Mouse (Mus musculus): ENCODE results near the gene Kcnip1. TPM values are rescaled to one million over a fixed set of nuclear protein-coding genes. Genes with fewer than 3 reads are reported as not detected.

Gene Kcnip1
- polyA plus RNA-seq, 2 experiments, result 0.10 to 0.25 TPM

GRCm38 (mm10) chr11:33951684-33952625 is 41.0 kb downstream of the Kcnip1 start:
- Histone ChIP-seq H3K9me3 (ENCODE audit: control insufficient read depth, low read length) (no peaks in the 10 kb centered on the region), H3K36me3 (replicated peaks; ENCODE audit: control insufficient read depth, insufficient read depth, low read depth) (no peaks in the 10 kb centered on the region), H3K9ac (replicated peaks) (no peak overlapping the region), H3K27me3 (ENCODE audit: control insufficient read depth, insufficient read depth, low read length) (no peaks in the 10 kb centered on the region), H3K27ac (no peak overlapping the region), H3K4me3 (ENCODE audit: insufficient read depth in 1 of 2, low read depth in 2 of 2, low read length in 2 of 2) (no peak overlapping the region), H3K4me1 (replicated peaks; ENCODE audit: control insufficient read depth in 2 of 2, insufficient read depth in 2 of 2, low read length in 1 of 2) (no peaks in the 10 kb centered on the region), H3K4me2 (ENCODE audit: low read depth) (no peak overlapping the region)
- no peak for DNase-seq (ENCODE audit: low read depth in 3 of 3, low spot score in 3 of 3)
- TF ChIP-seq CTCF (IDR thresholded peaks at IDR 0.05; ENCODE audit: low read depth) (no peak), EP300 (IDR thresholded peaks at IDR 0.05; ENCODE audit: low read depth) (no peak)
- 51% methylated on average over 8 of the region's 8 CpGs for WGBS (ENCODE audit: insufficient replicate concordance)
- no peak for ATAC-seq (ENCODE audit: insufficient read depth)

- Histone ChIP-seq H3K9ac (replicated peaks) (no peak overlapping the region), H3K27me3 (ENCODE audit: control insufficient read depth, insufficient read depth, low read length) (no peaks in the 10 kb centered on the region), H3K4me3 (ENCODE audit: insufficient read depth in 1 of 2, low read depth in 2 of 2, low read length in 2 of 2) (no peak overlapping the region), H3K4me1 (replicated peaks; ENCODE audit: control insufficient read depth in 2 of 2, insufficient read depth in 2 of 2, low read length in 1 of 2) (no peaks in the 10 kb centered on the region), H3K9me3 (ENCODE audit: control insufficient read depth, low read length) (no peaks in the 10 kb centered on the region), H3K27ac (no peak overlapping the region), H3K4me2 (ENCODE audit: low read depth) (no peak overlapping the region), H3K36me3 (replicated peaks; ENCODE audit: control insufficient read depth, insufficient read depth, low read depth) (no peaks in the 10 kb centered on the region)
- TF ChIP-seq CTCF (IDR thresholded peaks at IDR 0.05; ENCODE audit: low read depth) (no peak), EP300 (IDR thresholded peaks at IDR 0.05; ENCODE audit: low read depth) (no peak)
- DNase-seq (ENCODE audit: low read depth in 3 of 3, low spot score in 3 of 3), result no peak
- ATAC-seq (ENCODE audit: insufficient read depth), result no peak
- 51% methylated on average over 5 of the region's 5 CpGs for WGBS (ENCODE audit: insufficient replicate concordance)
Observed at GRCm38 (mm10) chr11:33951155-33951554, 41.8 kb downstream of the Kcnip1 start.

- no peak overlapping the region for H3K4me2 ChIP-seq (ENCODE audit: low read depth)
- H3K27ac ChIP-seq, result no peak overlapping the region
- H3K36me3 ChIP-seq (replicated peaks; ENCODE audit: control insufficient read depth, insufficient read depth, low read depth), result no peaks in the 10 kb centered on the region
- H3K4me1 ChIP-seq (replicated peaks; ENCODE audit: control insufficient read depth in 2 of 2, insufficient read depth in 2 of 2, low read length in 1 of 2), result no peaks in the 10 kb centered on the region
- 26% methylated on average over 4 of the region's 4 CpGs for WGBS (ENCODE audit: insufficient replicate concordance)
- TF ChIP-seq EP300 (IDR thresholded peaks at IDR 0.05; ENCODE audit: low read depth) (no peak), CTCF (IDR thresholded peaks at IDR 0.05; ENCODE audit: low read depth) (no peak)
- H3K9ac ChIP-seq (replicated peaks), result no peak overlapping the region
- H3K27me3 ChIP-seq (ENCODE audit: control insufficient read depth, insufficient read depth, low read length), result no peaks in the 10 kb centered on the region
- DNase-seq (ENCODE audit: low read depth in 3 of 3, low spot score in 3 of 3) (no peak), ATAC-seq (ENCODE audit: insufficient read depth) (no peak)
- no peaks in the 10 kb centered on the region for H3K9me3 ChIP-seq (ENCODE audit: control insufficient read depth, low read length)
- H3K4me3 ChIP-seq (ENCODE audit: insufficient read depth in 1 of 2, low read depth in 2 of 2, low read length in 2 of 2), result no peak overlapping the region
Observed at GRCm38 (mm10) chr11:33946501-33946900, 46.5 kb downstream of the Kcnip1 start.

- TF ChIP-seq CTCF (IDR thresholded peaks at IDR 0.05; ENCODE audit: low read depth) (no peak), EP300 (IDR thresholded peaks at IDR 0.05; ENCODE audit: low read depth) (no peak)
- Histone ChIP-seq H3K4me1 (replicated peaks; ENCODE audit: control insufficient read depth in 2 of 2, insufficient read depth in 2 of 2, low read length in 1 of 2) (0 out of 4 replicates have a peak, but pooled peaks cover 0 to 2% of the 10 kb centered on the region in 2 experiments), H3K4me2 (ENCODE audit: low read depth) (no peak overlapping the region), H3K4me3 (ENCODE audit: insufficient read depth in 1 of 2, low read depth in 2 of 2, low read length in 2 of 2) (no peak overlapping the region), H3K36me3 (replicated peaks; ENCODE audit: control insufficient read depth, insufficient read depth, low read depth) (no peaks in the 10 kb centered on the region), H3K27ac (no peak overlapping the region), H3K27me3 (ENCODE audit: control insufficient read depth, insufficient read depth, low read length) (no peaks in the 10 kb centered on the region), H3K9ac (replicated peaks) (no peak overlapping the region), H3K9me3 (ENCODE audit: control insufficient read depth, low read length) (no peaks in the 10 kb centered on the region)
- 65% methylated on average over 9 of the region's 9 CpGs for WGBS (ENCODE audit: insufficient replicate concordance)
- ATAC-seq (ENCODE audit: insufficient read depth) (no peak), DNase-seq (ENCODE audit: low read depth in 3 of 3, low spot score in 3 of 3) (no peak)
Observed at GRCm38 (mm10) chr11:33944786-33945328, 48.1 kb downstream of the Kcnip1 start.

- no peak overlapping the region for H3K4me2 ChIP-seq (ENCODE audit: low read depth)
- TF ChIP-seq CTCF (IDR thresholded peaks at IDR 0.05; ENCODE audit: low read depth), result peak; percentile 51
- TF ChIP-seq EP300 (IDR thresholded peaks at IDR 0.05; ENCODE audit: low read depth), result no peak
- ATAC-seq (ENCODE audit: insufficient read depth), result no peak
- DNase-seq (ENCODE audit: low read depth in 3 of 3, low spot score in 3 of 3), result no peak
- no peak overlapping the region for H3K4me3 ChIP-seq (ENCODE audit: insufficient read depth in 1 of 2, low read depth in 2 of 2, low read length in 2 of 2)
- no peaks in the 10 kb centered on the region for H3K27me3 ChIP-seq (ENCODE audit: control insufficient read depth, insufficient read depth, low read length)
- H3K4me1 ChIP-seq (replicated peaks; ENCODE audit: control insufficient read depth in 2 of 2, insufficient read depth in 2 of 2, low read length in 1 of 2), result peaks cover 0 to 2% of the 10 kb centered on the region in 2 experiments; a peak in 1 of 4 replicates
- no peaks in the 10 kb centered on the region for H3K36me3 ChIP-seq (replicated peaks; ENCODE audit: control insufficient read depth, insufficient read depth, low read depth)
- H3K9ac ChIP-seq (replicated peaks), result no peak overlapping the region
- H3K9me3 ChIP-seq (ENCODE audit: control insufficient read depth, low read length), result no peaks in the 10 kb centered on the region
- no peak overlapping the region for H3K27ac ChIP-seq
- 47% methylated on average over 4 of the region's 4 CpGs for WGBS (ENCODE audit: insufficient replicate concordance)
Observed at GRCm38 (mm10) chr11:33944067-33944785, 48.7 kb downstream of the Kcnip1 start.

All from liver, embryonic 14.5 days (tissue).